Mouse (Mus musculus) small intestine, adult 2 months (tissue): Measurements from ENCODE around the gene Suds3.

Experiments used
- CTCF ChIP-seq: fragments of 200-500 bp; IDR thresholded peaks from 2 replicates; pipeline ENCODE4 v1.5.1; 2012; ENCODE audit warnings: low read depth, mild to moderate bottlenecking, control low read depth, inconsistent platforms, low read length, moderate library complexity, mixed read lengths; ENCODE audit not compliant: insufficient replicate concordance, insufficient read length; ENCODE audit errors: extremely low read depth
- POLR2A ChIP-seq: fragments of 200-500 bp; IDR thresholded peaks from 2 replicates; pipeline ENCODE4 v1.6.1; 2012; ENCODE audit warnings: low read depth, mild to moderate bottlenecking, control low read depth, inconsistent platforms, low read length, moderate library complexity

DNA sequence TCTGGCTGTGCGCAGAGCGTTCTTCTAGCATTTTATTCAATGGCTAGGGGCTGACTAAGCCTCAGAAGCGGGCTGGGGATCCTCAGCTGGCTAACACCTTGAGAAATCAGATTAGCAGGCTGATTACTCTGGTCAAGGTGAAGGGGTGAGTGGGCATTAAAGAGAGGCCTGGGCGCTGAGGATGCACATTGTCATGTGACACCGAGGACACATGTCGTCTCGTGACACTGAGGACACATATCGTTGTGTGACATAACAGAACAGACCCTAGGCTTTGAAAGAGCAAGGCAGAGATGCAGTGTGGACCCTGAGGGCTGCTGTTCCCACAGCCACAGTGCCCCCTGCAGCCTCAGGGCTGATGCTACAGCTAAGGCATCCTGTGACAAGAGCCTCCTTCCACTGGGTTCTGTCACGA is 27.8 kb upstream of the Suds3 start:
- no peak for TF ChIP-seq POLR2A
- TF ChIP-seq CTCF = peak; percentile 48; the same call in 1 of the 2 replicates
